Mouse (Mus musculus): ENCODE measurements around the gene Ublcp1. TPM values are rescaled to one million over a fixed set of nuclear protein-coding genes. Genes with fewer than 3 reads are reported as not detected.

Gene Ublcp1
- 224 and 301 TPM in 2 replicates for total RNA-seq (2015; ENCODE audit: low replicate concordance)
- total RNA-seq (2017; ENCODE audit: low replicate concordance), result 191 and 230 TPM in 2 replicates

DNA sequence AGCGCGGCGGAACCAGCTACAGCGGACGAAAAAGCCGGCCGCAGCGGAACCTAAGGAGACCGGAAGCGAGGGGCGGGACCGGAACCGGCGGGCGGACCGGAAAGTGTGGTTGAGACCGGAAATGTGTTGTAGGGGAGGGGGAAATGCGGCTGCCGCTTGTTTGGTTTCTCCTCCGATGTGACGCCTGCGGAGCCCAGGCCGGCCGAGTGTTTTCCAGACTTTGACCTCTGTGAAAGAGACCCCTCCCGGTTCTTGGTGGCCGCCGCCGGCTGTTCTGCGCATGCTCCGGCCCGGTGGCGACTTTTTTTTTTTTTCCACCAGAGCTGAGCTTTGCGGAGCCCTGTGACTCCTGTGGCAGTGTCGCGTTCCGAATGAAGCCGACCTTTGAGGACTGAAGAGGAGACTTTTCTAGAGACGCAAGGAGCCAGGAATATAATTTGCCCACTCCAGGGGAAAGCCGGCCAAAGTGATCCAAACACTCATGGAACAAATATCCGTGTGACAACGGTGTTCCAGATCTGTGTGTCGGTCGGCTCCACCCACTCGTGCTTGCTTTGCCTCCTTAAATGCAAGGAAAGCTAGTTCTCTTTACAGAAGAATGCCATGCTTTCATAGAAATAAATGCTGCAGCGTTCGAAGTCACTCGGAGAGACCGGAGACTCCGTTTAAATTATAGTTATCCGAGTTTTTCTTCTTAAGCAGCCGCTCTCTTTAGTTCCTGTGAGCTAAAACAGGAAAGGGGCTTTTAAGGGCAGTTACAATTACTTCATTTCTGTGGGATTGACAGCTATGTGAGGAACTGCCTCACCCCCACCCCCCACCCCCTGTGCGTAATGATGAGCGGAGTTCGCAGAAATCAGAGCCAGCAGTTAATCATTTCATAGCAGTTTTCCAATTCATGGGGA lies at the start of gene Ublcp1:
Gene Ublcp1, minus strand, starts transcription at position 67 of the 905 bp plus-strand sequence.
- peak; percentile 77 for ATAC-seq (replicated peaks; ENCODE audit: low FRiP score, poor library complexity, severe bottlenecking)

GRCm38 (mm10) chr11:44519096-44519949 lies 49.0 kb upstream of the Ublcp1 start:
- ATAC-seq (replicated peaks; ENCODE audit: low FRiP score, poor library complexity, severe bottlenecking), result peak; percentile 15

DNA sequence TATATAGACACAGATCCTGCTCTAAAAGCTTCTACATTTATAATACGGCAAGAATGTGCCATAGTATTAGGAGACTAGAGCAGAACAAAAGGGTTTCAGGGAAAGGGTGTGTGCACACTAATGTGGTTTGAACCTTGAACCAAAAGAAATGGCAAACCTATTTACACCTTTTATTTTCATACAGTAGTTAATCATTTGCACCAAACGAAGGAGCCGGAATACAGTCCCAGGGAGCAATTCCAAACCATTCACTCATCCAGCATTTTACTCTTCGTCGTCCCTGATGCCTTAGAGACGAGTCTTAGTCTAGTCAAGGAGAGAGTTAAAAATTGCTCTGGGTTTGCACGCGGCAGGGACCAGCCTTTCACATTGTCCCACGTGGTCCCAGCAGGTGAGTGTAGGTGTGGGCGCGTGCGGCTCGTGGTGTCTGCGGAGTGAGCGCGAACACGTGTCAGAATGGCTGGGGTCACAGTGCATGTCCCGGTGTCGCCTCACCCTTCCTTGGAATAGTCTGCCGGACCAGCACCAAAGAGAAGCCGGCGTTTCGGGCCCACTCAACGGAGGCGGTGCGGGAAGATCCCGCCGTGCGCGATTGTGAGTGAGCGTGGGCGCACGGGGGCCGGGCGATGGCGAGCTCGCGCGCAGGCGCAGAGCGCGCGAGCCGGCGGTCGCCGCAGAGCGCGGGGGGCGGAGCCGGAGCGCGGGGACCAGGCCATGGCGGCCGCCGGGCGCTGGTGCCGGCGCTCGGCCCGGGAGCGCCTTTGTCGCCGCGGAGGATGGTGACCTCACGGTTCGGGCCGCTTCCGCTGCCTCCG lies 48.2 kb upstream of the Ublcp1 start, which contains the start of gene Rnf145:
Gene Rnf145, plus strand, starts transcription at position 684 of the 815 bp plus-strand sequence.
- ATAC-seq (replicated peaks; ENCODE audit: low FRiP score, poor library complexity, severe bottlenecking), result peak; percentile 54

DNA sequence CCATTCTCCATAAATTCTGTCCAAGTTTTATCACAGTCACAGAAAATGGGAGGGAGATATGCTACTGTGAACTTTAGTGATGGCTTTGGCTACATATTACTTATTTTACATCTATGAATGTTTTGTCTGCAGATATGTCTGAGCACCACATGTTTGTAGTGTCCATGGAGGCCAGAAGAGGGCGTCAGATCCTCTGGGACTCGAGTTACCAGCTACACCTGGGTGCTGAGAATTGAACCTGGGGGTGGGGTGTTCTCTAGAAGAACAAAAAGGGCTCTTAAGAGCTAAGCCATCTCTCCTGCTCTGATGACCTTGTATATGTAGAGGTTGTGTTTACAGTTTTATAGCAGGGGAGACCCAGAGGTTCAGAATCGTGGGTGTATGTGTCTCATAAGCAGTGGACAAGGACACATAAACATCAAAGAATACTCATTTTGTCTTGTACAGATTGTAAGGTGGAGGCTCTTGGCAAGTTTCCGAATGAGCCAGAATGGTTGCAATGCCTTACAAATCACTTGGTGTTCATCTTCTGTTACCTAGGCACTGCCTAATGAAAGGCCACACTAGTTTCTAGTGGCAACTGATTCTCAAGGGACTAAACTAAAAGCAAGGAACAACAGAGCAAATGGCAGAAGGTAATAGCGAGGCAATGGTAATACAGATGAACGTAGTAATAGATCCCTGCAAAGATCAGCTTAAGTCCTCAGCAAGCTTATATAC lies 47.4 kb upstream of the Ublcp1 start:
- no peak for ATAC-seq (replicated peaks; ENCODE audit: low FRiP score, poor library complexity, severe bottlenecking)

DNA sequence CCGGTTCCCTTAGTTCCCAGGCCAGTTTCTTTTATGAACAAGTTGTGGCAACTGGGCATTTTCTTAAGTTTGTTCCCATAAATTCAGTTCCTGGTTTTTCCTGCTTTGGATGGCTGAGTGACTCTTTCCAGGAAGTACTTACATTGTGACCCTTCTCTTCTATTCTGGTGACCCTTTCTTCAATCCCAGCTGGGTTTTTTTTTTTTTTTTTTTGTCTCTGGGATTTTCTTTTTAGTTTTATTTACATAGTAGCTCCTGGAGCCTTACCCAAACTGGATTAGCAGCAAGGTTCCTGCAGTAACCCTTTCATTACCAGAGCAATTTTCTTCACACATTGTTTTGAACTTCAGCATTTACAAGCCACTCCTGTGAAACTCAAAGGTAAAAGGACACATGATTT lies 46.1 kb upstream of the Ublcp1 start:
- no peak for ATAC-seq (replicated peaks; ENCODE audit: low FRiP score, poor library complexity, severe bottlenecking)

DNA sequence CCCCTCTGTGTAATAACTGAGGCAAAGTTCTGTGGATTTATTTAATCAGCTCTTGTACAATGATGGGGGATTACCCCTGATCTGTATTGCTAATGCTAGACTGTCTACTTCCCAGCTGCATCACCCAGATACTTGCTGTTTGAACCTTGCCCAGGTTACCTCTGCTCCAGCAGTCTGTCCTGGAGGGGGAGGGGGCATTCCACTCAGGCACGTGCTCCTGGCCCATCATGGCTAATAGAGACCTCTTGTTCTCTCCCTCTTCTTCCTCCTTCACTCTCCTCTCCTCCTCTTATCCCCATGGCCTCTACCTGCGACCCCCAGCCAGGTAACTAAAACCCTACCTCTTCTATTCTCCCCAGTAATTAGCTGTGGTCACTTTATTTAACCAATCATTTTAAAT lies 44.4 kb upstream of the Ublcp1 start:
- ATAC-seq (replicated peaks; ENCODE audit: low FRiP score, poor library complexity, severe bottlenecking), result no peak

DNA sequence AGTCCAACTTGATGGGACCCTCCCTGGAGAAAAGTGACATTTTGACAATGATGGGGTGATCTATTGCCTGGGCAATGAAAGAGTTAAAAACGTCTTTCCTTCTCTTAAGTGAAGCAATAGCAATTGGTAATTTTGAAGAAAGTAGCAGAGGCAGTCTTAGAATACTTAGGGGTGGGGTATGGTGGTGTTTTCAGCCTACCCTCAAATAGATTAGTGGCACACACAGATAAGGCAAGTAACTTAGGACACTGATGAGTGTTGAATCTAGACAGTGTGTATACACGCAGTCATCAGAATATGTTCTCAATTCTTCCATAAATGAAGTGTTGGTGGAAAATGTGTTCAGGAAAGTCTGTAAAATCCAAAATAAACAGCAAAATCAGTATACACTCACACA lies 42.7 kb upstream of the Ublcp1 start:
- ATAC-seq (replicated peaks; ENCODE audit: low FRiP score, poor library complexity, severe bottlenecking), result peak; percentile 42

DNA sequence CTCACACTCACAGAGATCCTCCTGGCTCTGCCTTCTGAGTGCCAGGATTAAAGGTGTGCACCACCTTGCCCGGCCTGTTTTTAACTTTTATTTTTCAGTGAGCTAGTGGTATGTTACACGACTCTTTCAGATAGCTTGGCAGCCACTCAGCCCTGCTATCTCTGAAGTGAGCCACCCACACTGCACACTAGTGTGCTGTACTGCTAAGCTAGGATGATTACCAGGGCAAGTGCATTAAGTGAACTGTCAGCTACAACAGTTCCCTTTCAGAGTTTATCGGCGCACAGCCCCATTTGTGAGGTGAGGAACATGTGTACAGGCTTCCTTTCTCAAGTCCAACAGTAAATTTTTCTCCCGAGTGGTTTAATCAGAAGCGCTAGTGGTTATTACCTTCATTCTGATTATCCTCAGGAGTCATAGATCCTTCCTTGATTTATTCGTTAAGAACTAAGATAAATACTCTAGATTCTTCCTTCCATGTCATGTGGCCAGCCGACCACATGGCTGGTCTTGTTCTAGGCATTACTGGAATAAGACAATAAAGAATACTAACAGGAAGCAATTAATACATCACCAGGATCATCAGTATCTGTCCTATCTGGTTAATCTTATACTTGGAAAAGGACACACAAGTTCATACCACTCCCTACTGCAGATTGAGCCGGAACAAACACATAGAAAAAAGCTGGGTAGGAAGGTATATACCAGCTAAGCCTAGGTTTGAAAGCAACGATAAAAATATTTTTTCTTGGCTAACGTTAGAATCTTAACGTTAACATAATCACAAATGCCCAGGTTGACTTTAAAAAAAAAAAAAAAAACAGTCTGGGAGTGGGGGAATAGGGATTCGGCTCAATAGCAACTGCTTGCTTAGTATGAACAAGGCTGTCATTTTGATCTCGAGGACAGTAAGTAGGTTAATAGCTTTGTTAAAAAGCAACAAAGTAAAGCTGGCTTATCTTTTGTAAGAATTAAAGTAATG lies 42.0 kb upstream of the Ublcp1 start:
- ATAC-seq (replicated peaks; ENCODE audit: low FRiP score, poor library complexity, severe bottlenecking), result peak; percentile 76

DNA sequence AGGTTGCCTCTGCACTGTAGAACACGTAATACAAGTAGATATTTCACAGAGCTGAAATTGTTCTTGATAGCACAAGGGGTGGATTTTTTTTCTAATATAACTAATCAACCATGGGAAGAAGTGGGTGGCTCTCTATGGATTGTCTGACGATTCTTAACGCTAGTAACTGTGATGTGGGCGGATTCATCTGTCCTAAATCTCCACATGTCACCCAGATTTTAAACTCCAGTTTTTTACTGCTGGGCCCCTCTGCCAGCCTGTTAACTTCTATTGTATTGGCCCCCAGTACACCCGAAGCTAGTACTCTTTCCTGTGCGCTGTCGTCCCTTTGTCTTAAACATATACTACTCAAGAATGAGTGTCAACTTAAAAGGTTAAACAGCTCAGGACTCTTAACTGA lies 40.1 kb upstream of the Ublcp1 start:
- ATAC-seq (replicated peaks; ENCODE audit: low FRiP score, poor library complexity, severe bottlenecking), result no peak

DNA sequence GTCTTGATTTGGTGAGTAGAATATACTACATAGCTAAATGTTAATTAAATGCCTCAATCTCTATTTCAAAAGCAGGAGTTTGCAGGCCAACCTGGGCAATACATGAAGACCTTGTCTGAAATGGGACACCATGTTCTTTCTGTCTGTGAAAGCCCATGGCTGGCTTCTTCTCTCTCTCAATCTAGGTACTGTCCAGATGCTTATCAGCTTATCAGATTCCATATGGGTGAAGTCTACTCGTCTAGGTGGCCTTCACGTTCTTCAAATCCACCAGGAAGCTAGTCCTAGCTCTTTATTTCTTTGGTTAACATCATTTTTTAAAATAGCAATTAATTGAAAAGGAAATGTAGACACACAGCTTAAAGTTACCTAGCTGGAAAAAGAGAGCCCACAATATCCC lies 39.6 kb upstream of the Ublcp1 start:
- no peak for ATAC-seq (replicated peaks; ENCODE audit: low FRiP score, poor library complexity, severe bottlenecking)

- ATAC-seq (replicated peaks; ENCODE audit: low FRiP score, poor library complexity, severe bottlenecking), result peak; percentile 76
These were observed 38.6 kb upstream of the Ublcp1 start for GRCm38 (mm10) chr11:44508876-44509275.

- no peak for ATAC-seq (replicated peaks; ENCODE audit: low FRiP score, poor library complexity, severe bottlenecking)
These were observed 34.5 kb upstream of the Ublcp1 start for GRCm38 (mm10) chr11:44504761-44505160.

DNA sequence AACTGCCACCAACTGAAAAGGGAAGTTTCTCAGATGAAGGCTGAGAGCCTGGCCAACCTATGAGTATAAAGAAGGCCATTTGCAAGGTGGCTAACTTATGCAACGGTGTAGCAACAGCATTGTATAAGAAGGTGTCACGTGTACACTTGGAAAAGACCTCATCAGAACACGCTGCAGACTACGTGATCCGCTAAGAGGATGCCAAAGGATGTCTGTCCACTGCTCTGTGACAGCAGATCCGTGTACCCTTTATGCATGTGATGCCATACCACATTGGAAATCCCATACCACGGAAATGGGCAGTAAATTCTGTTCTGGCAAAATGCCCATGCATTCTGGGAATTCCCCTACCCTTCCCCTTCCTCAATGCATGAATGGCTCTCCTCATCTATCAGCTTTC lies 33.8 kb upstream of the Ublcp1 start:
- no peak for ATAC-seq (replicated peaks; ENCODE audit: low FRiP score, poor library complexity, severe bottlenecking)

- no peak for ATAC-seq (replicated peaks; ENCODE audit: low FRiP score, poor library complexity, severe bottlenecking)
These were observed 32.6 kb upstream of the Ublcp1 start for GRCm38 (mm10) chr11:44502931-44503330.

GRCm38 (mm10) chr11:44501477-44501876 lies 31.2 kb upstream of the Ublcp1 start:
- ATAC-seq (replicated peaks; ENCODE audit: low FRiP score, poor library complexity, severe bottlenecking), result no peak

GRCm38 (mm10) chr11:44500966-44501365 lies 30.7 kb upstream of the Ublcp1 start:
- ATAC-seq (replicated peaks; ENCODE audit: low FRiP score, poor library complexity, severe bottlenecking), result no peak

GRCm38 (mm10) chr11:44498412-44499272 lies 28.3 kb upstream of the Ublcp1 start:
- no peak for ATAC-seq (replicated peaks; ENCODE audit: low FRiP score, poor library complexity, severe bottlenecking)
